Mouse (Mus musculus) embryonic facial prominence, embryonic 15.5 days (tissue): ENCODE results near the gene Pkd1l1. TPM values are rescaled to one million over a fixed set of nuclear protein-coding genes. Genes with fewer than 3 reads are reported as not detected.
A peak's percentile ranks its signal among the peaks of the same experiment; 100 is the strongest.

Experiments used
- ATAC-seq: fragments of 200-750 bp; cut with Nextera tagmentation; 2 replicates; pipeline ENCODE4 v1.8.0; 2017; ENCODE audit warnings: low read depth, moderate TSS enrichment; ENCODE audit not compliant: insufficient number of reproducible peaks, low FRiP score, low TSS enrichment
- H3K27ac ChIP-seq: fragments of 300-500 bp; sonication (generic); replicated peaks from 2 replicates; pipeline ENCODE4 v1.5.1; 2015; ENCODE audit warnings: mild to moderate bottlenecking, inconsistent platforms
- H3K27me3 ChIP-seq: fragments of 300-500 bp; sonication (generic); 2 replicates; pipeline ENCODE4 v1.6.1; 2015; ENCODE audit warnings: inconsistent platforms
- H3K36me3 ChIP-seq: fragments of 300-500 bp; sonication (generic); 2 replicates; pipeline ENCODE4 v1.6.1; 2015; ENCODE audit warnings: mild to moderate bottlenecking, inconsistent platforms
- H3K4me1 ChIP-seq: fragments of 300-500 bp; sonication (generic); 2 replicates; pipeline ENCODE4 v1.6.1; 2015; ENCODE audit warnings: inconsistent platforms
- H3K4me2 ChIP-seq: fragments of 300-500 bp; sonication (generic); replicated peaks from 2 replicates; pipeline ENCODE4 v1.6.1; 2015; ENCODE audit warnings: mild to moderate bottlenecking, inconsistent platforms
- H3K4me3 ChIP-seq: fragments of 300-500 bp; sonication (generic); replicated peaks from 2 replicates; pipeline ENCODE4 v1.5.1; 2015; ENCODE audit warnings: mild to moderate bottlenecking, inconsistent platforms
- H3K9ac ChIP-seq: fragments of 300-500 bp; sonication (generic); 2 replicates; pipeline ENCODE4 v1.6.1; 2015; ENCODE audit warnings: inconsistent platforms
- H3K9me3 ChIP-seq: fragments of 300-500 bp; sonication (generic); replicated peaks from 2 replicates; pipeline ENCODE4 v1.6.1; 2016; ENCODE audit warnings: inconsistent platforms
- WGBS: fragments of 180-500 bp; shearing (Covaris S2); methylation state at CpG from one replicate; pipeline ENCODE4 v1.1.7; 2015; 5-methylcytosine and 5-hydroxymethylcytosine counted together
- polyA plus RNA-seq: library from polyadenylated mRNA; unstranded; fragments of >200 nt; fragmentation: Nextera tagmentation; extraction: Ambion mirVana; gene quantifications from 2 replicates; pipeline ENCODE4 v1.2.1, GENCODE M21; 2015

Gene Pkd1l1
- polyA plus RNA-seq, 1 experiment from 2014 or later, result 0.09 TPM

- no peaks in the 10 kb centered on the region for H3K36me3 ChIP-seq
- no peak overlapping the region for H3K9ac ChIP-seq
- no peak overlapping the region for H3K4me3 ChIP-seq
- H3K9me3 ChIP-seq, result no peaks in the 10 kb centered on the region
- no peak for ATAC-seq
- H3K27ac ChIP-seq, result no peak overlapping the region
- no peak overlapping the region for H3K4me2 ChIP-seq
- no peaks in the 10 kb centered on the region for H3K4me1 ChIP-seq
- H3K27me3 ChIP-seq, result no peaks in the 10 kb centered on the region
- 81% methylated on average over 4 of the region's 4 CpGs for WGBS
These were observed 151.7 kb downstream of the Pkd1l1 start for GRCm38 (mm10) chr11:8821403-8821802.

DNA sequence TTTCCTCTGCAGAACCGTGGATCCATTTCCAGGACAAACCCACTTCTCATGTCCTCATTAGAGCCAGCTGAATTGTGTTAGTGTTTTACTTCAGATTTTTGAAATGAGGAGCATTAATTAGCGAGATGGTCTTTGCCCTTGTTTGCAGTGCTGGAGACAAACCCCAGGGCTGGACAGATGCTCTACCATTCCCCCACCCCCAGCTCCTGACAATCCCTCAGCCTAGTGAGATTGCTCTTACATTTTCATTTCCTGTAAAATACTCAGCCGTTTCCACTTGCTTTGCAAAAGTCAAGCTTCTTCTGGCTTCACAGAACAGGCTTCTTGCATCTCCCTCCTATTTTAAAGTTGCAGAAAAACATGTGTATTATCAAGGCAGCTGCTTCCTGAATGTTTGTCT is 155.7 kb downstream of the Pkd1l1 start:
- 34% methylated on average over 3 of the region's 3 CpGs for WGBS
- no peaks in the 10 kb centered on the region for H3K36me3 ChIP-seq
- no peaks in the 10 kb centered on the region for H3K9me3 ChIP-seq
- no peak overlapping the region for H3K4me2 ChIP-seq
- ATAC-seq, result no peak
- H3K4me3 ChIP-seq, result no peak overlapping the region
- H3K27me3 ChIP-seq, result no peaks in the 10 kb centered on the region
- H3K9ac ChIP-seq, result no peak overlapping the region
- H3K27ac ChIP-seq, result no peak overlapping the region
- H3K4me1 ChIP-seq, result no peaks in the 10 kb centered on the region

DNA sequence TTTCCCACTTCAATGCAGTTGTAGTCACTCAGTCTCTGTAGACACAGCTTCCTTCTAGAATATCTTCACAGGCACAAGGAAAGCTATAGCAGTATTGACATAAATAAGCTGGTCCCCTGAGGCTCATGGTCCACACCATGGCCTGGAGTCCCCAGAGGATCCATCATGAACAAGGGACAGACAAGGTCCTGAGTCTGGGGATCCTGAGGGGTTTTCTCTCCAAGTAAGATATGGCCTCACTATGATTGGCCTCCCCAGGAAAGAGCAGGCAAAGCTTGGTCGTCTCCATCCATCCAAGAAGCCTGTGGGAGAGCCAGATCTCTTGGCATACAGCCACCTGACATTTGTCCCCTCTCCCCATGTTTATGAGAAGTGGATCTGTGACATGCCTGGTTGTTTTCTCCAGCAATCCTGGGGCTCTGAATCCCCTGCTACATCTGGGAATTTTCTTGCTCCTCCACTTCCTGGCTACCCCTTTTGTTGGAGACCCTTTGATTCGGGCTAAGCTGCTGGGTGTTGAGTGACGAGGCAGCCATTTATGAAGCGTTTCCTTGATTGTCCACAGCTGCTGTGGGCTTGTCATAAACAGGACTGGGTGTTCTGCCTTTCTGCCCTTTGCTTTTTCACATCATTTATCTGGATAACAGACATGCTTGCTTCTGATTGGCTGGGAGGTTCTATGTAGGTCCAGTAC is 158.8 kb downstream of the Pkd1l1 start:
- ATAC-seq, result no peak
- no peak overlapping the region for H3K4me2 ChIP-seq
- H3K36me3 ChIP-seq, result no peaks in the 10 kb centered on the region
- 42% methylated on average over 4 of the region's 4 CpGs for WGBS
- no peaks in the 10 kb centered on the region for H3K27me3 ChIP-seq
- no peak overlapping the region for H3K9ac ChIP-seq
- no peak overlapping the region for H3K27ac ChIP-seq
- H3K4me3 ChIP-seq, result no peak overlapping the region
- no peaks in the 10 kb centered on the region for H3K9me3 ChIP-seq
- H3K4me1 ChIP-seq, result peaks cover 4% of the 10 kb centered on the region; the same call in 1 of the 2 replicates

DNA sequence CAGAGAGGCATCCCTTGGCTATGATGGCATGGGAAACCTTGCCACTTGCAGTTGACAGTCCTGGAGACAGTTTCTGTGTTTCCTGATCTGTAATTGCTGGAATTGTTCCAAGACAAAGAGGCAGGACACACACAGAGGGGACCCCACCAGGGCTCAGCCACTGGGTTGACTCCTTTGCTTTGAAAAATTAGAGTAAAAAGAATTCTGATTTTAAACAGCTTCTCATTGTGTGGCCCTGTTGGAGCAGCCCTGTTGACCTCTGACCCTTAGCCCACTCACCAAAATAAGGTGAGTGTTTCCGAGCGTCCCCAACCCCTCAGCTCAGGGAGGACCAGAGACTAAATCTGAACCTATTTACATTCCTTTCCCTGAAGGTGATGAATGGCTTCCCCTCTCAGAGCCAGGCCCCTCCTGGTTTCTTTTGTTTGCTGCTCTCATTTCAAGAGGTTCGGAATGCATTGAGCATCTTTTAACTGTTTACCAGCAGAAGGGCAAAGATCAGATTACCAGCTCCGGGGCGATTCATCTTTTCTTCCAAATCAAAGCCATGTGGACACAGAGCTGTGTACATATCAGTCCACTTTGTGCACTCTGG is 161.5 kb downstream of the Pkd1l1 start:
- ATAC-seq, result no peak
- Histone ChIP-seq H3K4me1 (peaks cover 4% of the 10 kb centered on the region; the same call in 1 of the 2 replicates), H3K36me3 (no peaks in the 10 kb centered on the region), H3K9ac (no peak overlapping the region), H3K27me3 (no peaks in the 10 kb centered on the region), H3K9me3 (no peaks in the 10 kb centered on the region), H3K27ac (no peak overlapping the region), H3K4me2 (no peak overlapping the region), H3K4me3 (no peak overlapping the region)
- WGBS, result 18% methylated on average over 5 of the region's 5 CpGs

DNA sequence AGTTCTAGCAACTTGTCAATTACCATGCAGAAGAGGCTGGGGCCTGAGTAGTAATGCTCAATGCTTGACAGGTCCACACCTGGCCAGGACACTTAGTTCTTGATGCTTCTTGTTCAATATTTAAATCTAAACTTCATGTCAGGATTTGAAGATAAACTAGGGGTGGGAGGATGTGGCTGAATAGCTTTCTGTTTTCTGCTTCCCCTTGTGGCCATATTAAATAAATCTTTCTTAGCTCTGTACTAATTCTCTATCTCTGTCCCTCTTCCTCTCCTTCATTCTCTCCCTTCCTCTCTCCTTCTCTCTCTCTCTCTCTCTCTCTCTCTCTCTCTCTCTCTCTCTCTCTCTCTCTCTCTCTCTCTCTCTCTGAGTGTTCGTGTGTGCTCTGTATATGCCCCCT is 163.4 kb downstream of the Pkd1l1 start:
- Histone ChIP-seq H3K27me3 (no peaks in the 10 kb centered on the region), H3K4me3 (no peak overlapping the region), H3K9ac (no peak overlapping the region), H3K4me1 (peaks cover 4% of the 10 kb centered on the region; the same call in 1 of the 2 replicates), H3K36me3 (no peaks in the 10 kb centered on the region), H3K27ac (no peak overlapping the region), H3K4me2 (no peak overlapping the region), H3K9me3 (no peaks in the 10 kb centered on the region)
- 78% methylated on average over 1 of the region's 1 CpGs for WGBS
- no peak for ATAC-seq

- WGBS, result 79% methylated on average over 4 of the region's 4 CpGs
- no peaks in the 10 kb centered on the region for H3K9me3 ChIP-seq
- ATAC-seq, result no peak
These were observed 166.1 kb downstream of the Pkd1l1 start for GRCm38 (mm10) chr11:8807009-8807408.

DNA sequence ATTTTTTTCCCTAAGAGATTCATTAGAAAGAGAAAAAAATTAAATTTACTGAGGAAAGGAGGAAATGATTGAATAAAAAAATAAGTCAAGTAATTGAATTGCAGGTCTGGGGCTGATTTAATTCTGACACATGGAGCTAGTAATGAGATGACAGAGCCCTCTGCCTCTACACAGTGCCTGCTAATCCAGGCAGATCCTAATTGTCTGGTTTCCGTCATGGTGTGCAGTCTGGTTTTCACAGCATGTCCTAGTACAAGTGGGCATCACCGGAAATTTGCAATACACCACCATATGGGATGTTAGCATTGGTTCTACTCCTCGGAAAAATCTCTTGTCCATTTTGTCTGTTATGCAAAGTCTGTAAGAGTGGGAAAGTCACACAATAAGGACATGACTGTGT is 168.9 kb downstream of the Pkd1l1 start:
- WGBS, result 54% methylated on average over 3 of the region's 3 CpGs
- Histone ChIP-seq H3K36me3 (no peaks in the 10 kb centered on the region), H3K27me3 (no peaks in the 10 kb centered on the region), H3K4me1 (no peaks in the 10 kb centered on the region), H3K4me3 (no peak overlapping the region), H3K9me3 (no peaks in the 10 kb centered on the region), H3K9ac (no peak overlapping the region), H3K27ac (no peak overlapping the region), H3K4me2 (no peak overlapping the region)
- no peak for ATAC-seq

More at GRCm38 (mm10) chr11:8807009-8807408, 166.1 kb downstream of the Pkd1l1 start:
- H3K27ac ChIP-seq, result no peak overlapping the region
- H3K27me3 ChIP-seq, result no peaks in the 10 kb centered on the region
- H3K4me1 ChIP-seq, result peaks cover 4% of the 10 kb centered on the region; the same call in 1 of the 2 replicates
- H3K4me2 ChIP-seq, result no peak overlapping the region
- no peaks in the 10 kb centered on the region for H3K36me3 ChIP-seq
- no peak overlapping the region for H3K4me3 ChIP-seq
- H3K9ac ChIP-seq, result no peak overlapping the region

DNA sequence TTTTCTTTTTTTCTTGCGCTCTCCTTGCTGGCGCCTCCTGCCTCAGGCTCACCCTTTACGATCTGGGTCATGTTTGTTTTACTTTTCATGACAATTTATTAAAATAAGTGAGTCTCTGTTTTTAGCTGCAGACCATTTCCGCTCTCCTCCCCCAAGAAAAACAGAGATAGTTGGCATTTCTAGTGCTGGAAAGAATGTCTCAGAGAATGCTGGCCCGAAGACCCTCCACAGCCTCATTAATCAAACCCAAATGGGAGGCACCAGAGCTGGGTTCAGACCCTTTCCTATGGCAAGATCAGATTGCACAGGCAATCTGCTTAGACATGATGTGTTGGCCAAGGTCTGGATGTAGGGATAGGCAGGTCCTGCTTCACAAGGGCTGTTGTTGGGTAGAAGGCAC is 175.6 kb downstream of the Pkd1l1 start:
- Histone ChIP-seq H3K9me3 (no peaks in the 10 kb centered on the region), H3K4me3 (no peak overlapping the region), H3K27me3 (no peaks in the 10 kb centered on the region), H3K36me3 (no peaks in the 10 kb centered on the region), H3K27ac (no peak overlapping the region), H3K4me1 (peaks cover 6% of the 10 kb centered on the region), H3K4me2 (no peak overlapping the region), H3K9ac (no peak overlapping the region)
- ATAC-seq, result no peak
- WGBS, result 30% methylated on average over 5 of the region's 5 CpGs

DNA sequence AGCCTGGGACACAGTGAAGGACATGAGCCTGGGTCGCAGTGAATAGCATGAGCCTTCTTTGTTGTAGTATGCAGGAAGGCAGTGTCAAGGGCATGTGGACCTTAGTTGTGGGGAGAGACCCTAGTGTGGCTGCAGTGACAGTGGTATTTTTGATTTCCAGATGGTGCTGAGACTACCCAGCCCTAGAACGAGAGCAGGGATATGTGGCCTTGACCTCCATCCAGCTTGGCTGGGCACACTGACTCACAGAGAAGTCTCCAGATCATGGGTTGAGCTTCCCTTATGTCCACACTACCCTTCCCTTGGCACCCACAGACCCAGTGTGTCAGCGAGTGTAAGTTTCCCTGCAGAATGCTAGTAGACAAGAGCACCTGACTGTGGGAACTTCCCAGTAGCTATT is 178.0 kb downstream of the Pkd1l1 start:
- Histone ChIP-seq H3K36me3 (no peaks in the 10 kb centered on the region), H3K9ac (no peak overlapping the region), H3K27ac (no peak overlapping the region), H3K9me3 (no peaks in the 10 kb centered on the region), H3K27me3 (no peaks in the 10 kb centered on the region), H3K4me1 (peaks cover 17% of the 10 kb centered on the region), H3K4me2 (no peak overlapping the region), H3K4me3 (no peak overlapping the region)
- 88% methylated on average over 3 of the region's 3 CpGs for WGBS
- no peak for ATAC-seq

DNA sequence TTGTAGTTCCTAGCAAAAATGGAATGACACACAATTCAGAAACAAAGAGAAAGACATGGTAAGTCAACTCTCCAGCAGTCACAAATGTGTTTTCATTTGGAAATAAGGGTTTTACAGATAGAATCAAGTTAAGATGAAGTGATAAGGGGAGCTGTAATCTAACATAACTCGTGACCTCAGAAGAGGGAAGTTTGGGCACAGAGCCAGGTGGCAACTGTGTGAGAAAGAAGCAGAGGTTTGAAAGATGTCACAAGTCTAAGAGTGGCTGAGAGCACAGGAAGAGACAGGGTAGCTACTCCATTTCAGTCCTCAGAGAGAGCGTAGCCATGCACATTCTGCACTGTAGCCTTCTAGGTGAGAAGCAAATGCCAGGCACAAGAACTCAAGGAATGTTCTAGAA is 180.9 kb downstream of the Pkd1l1 start:
- no peak overlapping the region for H3K4me2 ChIP-seq
- H3K4me1 ChIP-seq, result peaks cover 27% of the 10 kb centered on the region
- H3K36me3 ChIP-seq, result no peaks in the 10 kb centered on the region
- H3K9ac ChIP-seq, result no peak overlapping the region
- no peak for ATAC-seq
- H3K4me3 ChIP-seq, result no peak overlapping the region
- WGBS, result 64% methylated on average over 2 of the region's 2 CpGs
- no peak overlapping the region for H3K27ac ChIP-seq
- H3K9me3 ChIP-seq, result no peaks in the 10 kb centered on the region
- no peaks in the 10 kb centered on the region for H3K27me3 ChIP-seq

DNA sequence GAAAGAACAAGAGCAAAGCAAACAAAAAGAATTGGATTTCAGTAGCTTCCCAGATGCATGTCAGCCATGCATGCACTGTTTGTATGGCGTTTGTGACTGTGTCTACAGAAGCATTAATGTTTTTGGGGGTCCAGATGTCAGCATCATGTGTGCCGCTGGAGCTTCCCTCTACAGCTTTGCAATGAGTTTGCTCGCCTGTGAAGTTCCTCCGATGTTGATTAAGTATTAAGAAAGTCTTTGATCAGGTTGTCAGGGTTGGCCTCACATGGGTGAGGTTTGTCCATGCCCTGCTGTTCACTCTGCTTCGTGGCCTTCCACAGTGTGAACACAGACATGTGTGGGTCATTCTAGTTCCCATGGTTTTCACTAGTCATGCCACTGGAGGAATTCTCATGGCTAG is 183.9 kb downstream of the Pkd1l1 start:
- ATAC-seq, result no peak; the same call in 1 of the 2 replicates
- Histone ChIP-seq H3K9ac (no peak overlapping the region), H3K9me3 (no peaks in the 10 kb centered on the region), H3K27me3 (no peaks in the 10 kb centered on the region), H3K4me1 (peaks cover 27% of the 10 kb centered on the region), H3K4me3 (no peak overlapping the region), H3K4me2 (no peak overlapping the region), H3K36me3 (no peaks in the 10 kb centered on the region), H3K27ac (peak overlapping the region; percentile 74)
- WGBS, result 54% methylated on average over 5 of the region's 5 CpGs

DNA sequence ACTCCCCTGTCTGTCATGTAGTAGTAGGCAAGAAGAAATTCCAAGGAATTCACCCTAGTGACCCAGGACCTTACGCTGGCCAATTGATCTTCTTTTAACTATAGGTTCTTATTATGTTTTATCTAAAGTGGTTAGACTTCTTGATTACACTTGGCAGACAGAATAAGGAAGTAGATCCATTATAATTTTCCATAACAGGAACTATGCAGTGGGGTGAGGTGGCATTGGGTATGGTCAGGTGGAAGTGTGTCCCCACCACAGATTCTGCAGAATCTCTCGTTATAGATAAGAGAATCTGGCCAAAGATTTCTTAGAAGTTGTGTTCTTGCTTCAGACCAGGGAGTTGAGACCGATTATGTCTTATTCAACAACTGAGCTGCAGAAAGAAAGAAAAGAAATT is 185.5 kb downstream of the Pkd1l1 start:
- no peaks in the 10 kb centered on the region for H3K9me3 ChIP-seq
- H3K4me1 ChIP-seq, result peaks cover 27% of the 10 kb centered on the region
- H3K4me2 ChIP-seq, result no peak overlapping the region
- H3K27ac ChIP-seq, result no peak overlapping the region
- ATAC-seq, result no peak
- no peaks in the 10 kb centered on the region for H3K36me3 ChIP-seq
- 90% methylated on average over 3 of the region's 3 CpGs for WGBS
- no peak overlapping the region for H3K9ac ChIP-seq
- H3K4me3 ChIP-seq, result no peak overlapping the region
- H3K27me3 ChIP-seq, result no peaks in the 10 kb centered on the region
